Mouse (Mus musculus): Measurements from ENCODE around the gene Slc22a18. TPM values are rescaled to one million over a fixed set of nuclear protein-coding genes. Genes with fewer than 3 reads are reported as not detected.
A peak's percentile ranks its signal among the peaks of the same experiment; 100 is the strongest.

The Slc22a18 gene
- polyA plus RNA-seq, 1 experiment, result 3.3 TPM

DNA sequence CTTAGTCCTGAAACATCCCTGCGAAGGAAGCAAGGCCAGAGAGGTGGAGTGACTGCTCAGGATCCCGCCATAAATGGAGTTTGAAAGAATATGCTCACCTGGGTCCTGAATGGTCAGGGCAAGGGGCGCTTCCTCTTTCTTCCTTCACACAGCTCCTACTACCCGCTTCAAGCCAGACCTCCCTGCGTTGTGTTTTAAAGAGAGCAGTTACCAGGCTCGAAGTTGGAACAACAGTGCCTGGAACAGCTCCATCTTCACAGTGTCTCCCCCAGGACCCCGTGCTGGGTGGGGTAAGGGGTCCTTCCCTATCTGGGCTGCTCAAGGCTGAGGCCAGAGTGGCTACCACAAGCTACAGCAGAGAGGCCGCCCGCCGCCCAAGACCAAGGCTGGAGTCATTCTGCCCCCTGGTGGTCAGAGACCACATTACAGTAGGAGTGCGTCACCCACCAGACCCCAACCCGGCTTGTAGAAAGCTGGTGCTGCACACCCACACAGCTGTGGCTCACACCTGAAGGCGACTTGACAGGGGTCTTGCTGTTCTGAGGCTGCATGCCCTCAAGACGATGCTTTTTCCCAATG lies 7.3 kb upstream of the Slc22a18 start:
- no peak overlapping the region for H3K4me3 ChIP-seq (replicated peaks; ENCODE audit: control insufficient read depth, low read depth, low read length)
- H3K4me1 ChIP-seq (ENCODE audit: control insufficient read depth, insufficient read depth, low read length), result no peaks in the 10 kb centered on the region; the same call in 1 of the 2 replicates
- TF ChIP-seq POLR2A (IDR thresholded peaks at IDR 0.05; ENCODE audit: borderline replicate concordance, control insufficient read depth, low read depth, low read length) (no peak), CTCF (IDR thresholded peaks at IDR 0.05; ENCODE audit: control insufficient read depth, insufficient read depth, low read length) (peak; percentile 85)
- no peak overlapping the region for H3K27ac ChIP-seq (ENCODE audit: control insufficient read depth, insufficient read depth, low read depth, low read length, poor library complexity)
- 9% methylated on average over 14 of the region's 14 CpGs for WGBS

DNA sequence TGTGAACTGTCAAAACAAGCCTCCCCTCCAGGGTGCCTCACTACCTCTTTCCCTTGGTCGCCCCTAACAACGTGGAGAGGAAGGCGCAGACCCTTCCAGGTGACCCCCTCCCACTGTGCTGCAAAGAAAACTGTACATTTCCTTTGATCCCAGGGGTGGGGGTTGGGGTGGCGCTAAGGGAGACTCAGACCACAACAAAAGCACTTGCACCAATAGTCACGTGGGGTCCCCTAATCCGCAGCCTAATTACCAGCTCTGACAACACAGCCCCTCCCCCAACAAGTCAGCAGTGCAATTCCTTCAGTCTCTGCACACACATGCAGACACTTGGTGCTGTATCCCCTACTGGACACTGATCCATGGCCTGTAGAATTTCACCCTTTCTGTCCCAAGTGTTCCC lies 5.8 kb upstream of the Slc22a18 start:
- Histone ChIP-seq H3K27ac (ENCODE audit: control insufficient read depth, insufficient read depth, low read depth, low read length, poor library complexity) (no peak overlapping the region), H3K4me3 (replicated peaks; ENCODE audit: control insufficient read depth, low read depth, low read length) (no peak overlapping the region), H3K4me1 (ENCODE audit: control insufficient read depth, insufficient read depth, low read length) (no peaks in the 10 kb centered on the region; the same call in 1 of the 2 replicates)
- 45% methylated on average over 6 of the region's 6 CpGs for WGBS
- no peak for TF ChIP-seq POLR2A (IDR thresholded peaks at IDR 0.05; ENCODE audit: borderline replicate concordance, control insufficient read depth, low read depth, low read length)
- TF ChIP-seq CTCF (IDR thresholded peaks at IDR 0.05; ENCODE audit: control insufficient read depth, insufficient read depth, low read length), result no peak

DNA sequence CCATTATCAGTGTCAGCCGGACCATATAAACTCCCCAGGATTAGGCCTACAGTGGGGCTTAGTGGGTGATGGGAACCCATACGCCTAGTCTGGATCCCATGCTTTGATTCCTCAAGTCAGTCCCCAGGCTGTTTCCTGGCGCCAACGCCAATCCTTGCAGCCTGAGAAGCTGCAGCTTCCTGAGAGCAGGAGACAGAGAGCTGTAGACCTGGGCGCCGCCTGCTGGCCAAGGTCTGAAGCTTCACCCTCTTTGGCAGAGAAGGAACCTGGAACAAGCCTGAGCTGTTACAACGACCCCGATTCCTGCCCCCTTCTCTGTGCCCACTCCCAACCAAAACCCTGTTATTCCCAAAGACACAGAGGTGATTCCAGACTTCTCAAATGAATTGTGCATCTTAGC lies 3.6 kb upstream of the Slc22a18 start:
- H3K4me1 ChIP-seq (ENCODE audit: control insufficient read depth, insufficient read depth, low read length), result no peaks in the 10 kb centered on the region; the same call in 1 of the 2 replicates
- 11% methylated on average over 8 of the region's 8 CpGs for WGBS
- TF ChIP-seq CTCF (IDR thresholded peaks at IDR 0.05; ENCODE audit: control insufficient read depth, insufficient read depth, low read length) (peak; percentile 85), POLR2A (IDR thresholded peaks at IDR 0.05; ENCODE audit: borderline replicate concordance, control insufficient read depth, low read depth, low read length) (no peak)
- no peak overlapping the region for H3K4me3 ChIP-seq (replicated peaks; ENCODE audit: control insufficient read depth, low read depth, low read length)
- H3K27ac ChIP-seq (ENCODE audit: control insufficient read depth, insufficient read depth, low read depth, low read length, poor library complexity), result no peak overlapping the region

DNA sequence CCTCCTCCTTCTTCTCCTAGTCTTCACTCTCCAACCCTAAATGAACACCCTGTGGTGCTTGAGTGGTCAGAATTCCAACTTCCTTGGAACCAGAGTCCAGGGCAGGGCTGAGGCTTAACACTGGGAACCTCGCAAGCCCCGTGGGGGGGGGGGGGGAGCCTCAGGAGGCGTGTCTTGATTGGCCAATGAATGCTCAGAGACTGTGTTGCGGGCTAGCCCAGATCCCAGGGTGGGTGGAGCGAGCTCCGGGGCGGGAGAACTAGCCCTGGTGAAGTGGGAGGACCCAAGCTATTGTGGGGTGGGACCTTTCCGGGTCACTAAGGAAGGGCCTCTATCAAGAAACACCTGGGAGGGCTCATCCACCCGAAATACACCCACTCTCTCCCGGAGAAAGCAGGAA lies 1.3 kb downstream of the Slc22a18 start:
- TF ChIP-seq CTCF (IDR thresholded peaks at IDR 0.05; ENCODE audit: control insufficient read depth, insufficient read depth, low read length), result no peak
- TF ChIP-seq POLR2A (IDR thresholded peaks at IDR 0.05; ENCODE audit: borderline replicate concordance, control insufficient read depth, low read depth, low read length), result no peak
- H3K4me3 ChIP-seq (replicated peaks; ENCODE audit: control insufficient read depth, low read depth, low read length), result no peak overlapping the region
- 50% methylated on average over 10 of the region's 10 CpGs for WGBS
- no peaks in the 10 kb centered on the region for H3K4me1 ChIP-seq (ENCODE audit: control insufficient read depth, insufficient read depth, low read length)
- no peak overlapping the region for H3K27ac ChIP-seq (ENCODE audit: control insufficient read depth, insufficient read depth, low read depth, low read length, poor library complexity)

DNA sequence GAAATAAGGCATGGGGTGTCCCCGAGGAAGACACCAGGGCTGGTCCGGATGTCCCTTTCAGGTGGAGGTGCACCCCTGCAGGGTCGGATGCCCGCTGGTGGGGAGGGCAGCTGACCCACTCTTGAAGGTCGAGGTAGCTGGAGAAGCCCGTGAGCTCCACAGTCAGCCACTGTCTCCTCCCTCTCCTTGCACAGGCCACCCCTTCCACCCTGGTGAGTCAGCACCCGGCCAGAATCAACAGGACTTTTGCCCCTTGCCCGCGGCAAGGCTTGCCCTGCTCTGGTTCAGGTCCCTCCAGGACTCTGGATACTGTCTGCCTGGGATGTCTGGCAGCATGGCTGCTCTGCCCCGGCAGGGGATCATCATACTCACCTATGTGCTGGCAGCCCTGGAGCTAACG lies 2.3 kb downstream of the Slc22a18 start:
- Histone ChIP-seq H3K4me1 (ENCODE audit: control insufficient read depth, insufficient read depth, low read length) (no peaks in the 10 kb centered on the region), H3K4me3 (replicated peaks; ENCODE audit: control insufficient read depth, low read depth, low read length) (no peak overlapping the region), H3K27ac (ENCODE audit: control insufficient read depth, insufficient read depth, low read depth, low read length, poor library complexity) (no peak overlapping the region)
- 40% methylated on average over 11 of the region's 11 CpGs for WGBS
- TF ChIP-seq POLR2A (IDR thresholded peaks at IDR 0.05; ENCODE audit: borderline replicate concordance, control insufficient read depth, low read depth, low read length), result no peak
- TF ChIP-seq CTCF (IDR thresholded peaks at IDR 0.05; ENCODE audit: control insufficient read depth, insufficient read depth, low read length), result no peak

DNA sequence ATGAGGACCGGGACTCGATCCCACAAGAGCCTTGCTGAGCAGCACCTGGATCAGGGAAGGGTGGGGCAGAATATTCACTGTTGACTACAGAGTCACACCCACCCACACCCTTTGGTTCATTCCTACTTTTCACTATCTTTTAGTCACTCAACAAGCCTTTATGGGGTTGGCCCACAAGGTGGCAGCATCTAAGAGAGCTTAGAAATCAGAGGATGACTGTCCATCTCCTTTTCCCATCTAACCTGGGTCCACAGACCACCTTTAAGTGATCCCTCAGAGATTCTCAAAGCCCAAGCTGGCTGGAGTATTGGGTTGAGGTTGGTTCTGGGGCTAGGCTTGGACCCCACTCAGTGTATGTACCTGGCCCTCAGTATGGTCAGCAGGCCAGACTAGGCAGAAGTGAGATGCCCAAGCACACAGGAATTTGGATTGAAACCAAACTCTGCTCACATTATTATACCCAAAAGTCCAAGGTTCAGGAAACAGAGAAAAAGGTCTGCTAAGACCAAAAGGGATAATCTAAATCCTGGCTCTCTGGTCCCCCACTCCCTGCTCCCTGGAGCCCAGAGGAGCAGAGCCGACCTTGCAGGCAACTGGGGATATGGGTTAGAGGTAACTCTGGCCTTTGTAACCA lies 3.3 kb downstream of the Slc22a18 start:
- Histone ChIP-seq H3K4me3 (replicated peaks; ENCODE audit: control insufficient read depth, low read depth, low read length) (no peak overlapping the region), H3K27ac (ENCODE audit: control insufficient read depth, insufficient read depth, low read depth, low read length, poor library complexity) (no peak overlapping the region), H3K4me1 (ENCODE audit: control insufficient read depth, insufficient read depth, low read length) (no peaks in the 10 kb centered on the region)
- no peak for TF ChIP-seq CTCF (IDR thresholded peaks at IDR 0.05; ENCODE audit: control insufficient read depth, insufficient read depth, low read length)
- TF ChIP-seq POLR2A (IDR thresholded peaks at IDR 0.05; ENCODE audit: borderline replicate concordance, control insufficient read depth, low read depth, low read length), result no peak
- 81% methylated on average over 3 of the region's 3 CpGs for WGBS

DNA sequence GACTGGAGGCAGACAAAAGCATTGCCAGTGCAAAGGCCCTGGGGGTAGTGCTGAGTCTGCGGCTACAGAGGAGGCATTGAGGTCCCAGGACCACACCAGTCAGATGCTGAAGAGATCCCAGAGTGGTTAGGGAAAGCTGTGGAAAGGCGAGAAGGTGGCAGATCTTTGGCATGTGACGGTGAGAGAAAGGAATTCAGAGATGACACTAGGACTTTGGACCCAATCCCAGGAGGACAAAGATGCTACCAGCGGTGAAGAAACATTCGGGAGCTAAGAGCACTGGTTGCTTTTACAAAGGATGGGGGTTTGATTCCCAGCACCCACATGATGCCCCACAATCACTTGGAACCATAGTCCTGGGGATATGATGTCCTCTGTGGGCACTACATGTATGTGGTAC lies 4.3 kb downstream of the Slc22a18 start:
- Histone ChIP-seq H3K27ac (ENCODE audit: control insufficient read depth, insufficient read depth, low read depth, low read length, poor library complexity) (no peak overlapping the region), H3K4me3 (replicated peaks; ENCODE audit: control insufficient read depth, low read depth, low read length) (no peak overlapping the region)
- 78% methylated on average over 5 of the region's 5 CpGs for WGBS

DNA sequence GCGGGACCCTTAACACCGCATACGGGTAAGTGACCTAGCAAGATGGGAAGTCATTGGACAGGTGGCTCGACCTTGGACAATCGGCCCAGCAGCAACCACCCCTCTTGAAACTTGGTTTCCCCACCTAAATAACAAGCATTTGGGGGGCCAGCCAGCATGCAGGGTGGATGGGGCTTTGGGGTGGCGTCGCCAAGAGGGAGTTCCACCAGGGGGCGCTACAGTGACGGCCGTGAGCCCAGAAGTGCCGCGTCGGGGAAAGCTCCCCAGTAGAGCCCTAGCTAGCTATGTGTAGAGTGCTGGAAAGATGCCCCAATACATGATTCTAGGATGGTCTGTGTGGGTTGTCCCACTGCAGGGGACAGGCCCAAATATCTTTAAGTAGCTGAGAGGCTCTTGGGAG lies 7.0 kb downstream of the Slc22a18 start:
- WGBS, result 27% methylated on average over 13 of the region's 13 CpGs
- TF ChIP-seq POLR2A (IDR thresholded peaks at IDR 0.05; ENCODE audit: borderline replicate concordance, control insufficient read depth, low read depth, low read length) (no peak), CTCF (IDR thresholded peaks at IDR 0.05; ENCODE audit: control insufficient read depth, insufficient read depth, low read length) (peak; percentile 69; the same call in 1 of the 2 replicates)

More for the DNA sequence above, 4.3 kb downstream of the Slc22a18 start:
- TF ChIP-seq POLR2A (IDR thresholded peaks at IDR 0.05; ENCODE audit: borderline replicate concordance, control insufficient read depth, low read depth, low read length) (no peak), CTCF (IDR thresholded peaks at IDR 0.05; ENCODE audit: control insufficient read depth, insufficient read depth, low read length) (no peak)
- H3K4me1 ChIP-seq (ENCODE audit: control insufficient read depth, insufficient read depth, low read length), result no peaks in the 10 kb centered on the region

More for the DNA sequence above, 7.0 kb downstream of the Slc22a18 start:
- no peak overlapping the region for H3K27ac ChIP-seq (ENCODE audit: control insufficient read depth, insufficient read depth, low read depth, low read length, poor library complexity)
- no peak overlapping the region for H3K4me3 ChIP-seq (replicated peaks; ENCODE audit: control insufficient read depth, low read depth, low read length)
- no peaks in the 10 kb centered on the region for H3K4me1 ChIP-seq (ENCODE audit: control insufficient read depth, insufficient read depth, low read length)
